Mouse (Mus musculus): ENCODE measurements around the gene Ppme1.

DNA sequence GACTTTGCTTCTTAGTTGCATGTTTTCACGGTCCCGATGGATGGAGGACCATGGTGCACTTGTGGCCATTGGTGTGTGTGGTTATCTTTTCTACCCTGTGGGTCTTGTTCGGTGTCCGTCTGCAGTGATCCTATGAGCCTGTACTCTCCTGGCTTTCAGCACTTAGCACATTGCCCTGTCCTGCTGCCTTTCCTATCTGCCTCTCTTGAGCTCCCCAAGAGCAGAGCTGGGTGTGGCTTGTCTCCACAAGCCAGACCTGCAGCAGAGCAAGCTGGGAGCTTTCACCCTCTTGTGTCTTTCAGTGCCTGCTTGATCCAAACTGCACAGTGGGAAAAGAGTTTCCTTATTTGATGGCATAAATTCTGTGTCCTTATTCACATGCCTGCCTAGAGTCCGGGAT is 54.6 kb downstream of the Ppme1 start:
- TF ChIP-seq CHD2 (IDR thresholded peaks at IDR 0.05; ENCODE audit: low read length) (no peak), CTCF (IDR thresholded peaks at IDR 0.05 in 2 of 3, conservative IDR thresholded peaks at IDR 0.05 in 1 of 3; ENCODE audit: control insufficient read depth in 1 of 3, insufficient read depth in 1 of 3, low read depth in 2 of 3, low read length in 3 of 3, poor library complexity in 1 of 3, severe bottlenecking in 1 of 3) (no peak), POLR2A (IDR thresholded peaks at IDR 0.05; ENCODE audit: control insufficient read depth in 1 of 2, insufficient read depth in 1 of 2, low read depth in 1 of 2, low read length in 2 of 2, poor library complexity in 1 of 2) (no peak), HCFC1 (IDR thresholded peaks at IDR 0.05; ENCODE audit: low read depth, low read length) (no peak), ELF1 (IDR thresholded peaks at IDR 0.05; ENCODE audit: low read depth, low read length) (no peak), TAL1 (IDR thresholded peaks at IDR 0.05; ENCODE audit: low read length) (no peak), MAFK (IDR thresholded peaks at IDR 0.05; ENCODE audit: borderline replicate concordance, low read depth, low read length) (no peak), TCF12 (IDR thresholded peaks at IDR 0.05; ENCODE audit: low read depth, low read length) (no peak), BHLHE40 (IDR thresholded peaks at IDR 0.05; ENCODE audit: borderline replicate concordance, low read depth, low read length) (no peak), EP300 (IDR thresholded peaks at IDR 0.05; ENCODE audit: low read depth in 1 of 2, low read length in 2 of 2) (no peak), MYC (IDR thresholded peaks at IDR 0.05; ENCODE audit: low read depth, low read length) (no peak), POLR2AphosphoS2 (IDR thresholded peaks at IDR 0.05; ENCODE audit: low read length) (no peak)

Data from MEL (cell line).